Mouse (Mus musculus) kidney, postnatal 25 days (tissue): ENCODE data around the gene Notch1.

Experiments
- DNase-seq, 2 experiments: peaks; one replicate each; pipeline ENCODE4 v3.0.0; 2021; ENCODE audit warnings: mixed read lengths in 2 of 2

Notch1 gene

GRCm38 (mm10) chr2:26529881-26530280, 13.4 kb upstream of the Notch1 start:
- DNase-seq = peak in 1 of 2 experiments; percentile 9

GRCm38 (mm10) chr2:26529221-26529805, 12.8 kb upstream of the Notch1 start:
- DNase-seq = peak in 1 of 2 experiments; percentile 32

- DNase-seq = peak in 1 of 2 experiments; percentile 38
These were observed 10.2 kb upstream of the Notch1 start for GRCm38 (mm10) chr2:26526443-26527257.

GRCm38 (mm10) chr2:26525355-26526018, 9.0 kb upstream of the Notch1 start:
- DNase-seq = peak; percentile 68 to 84

GRCm38 (mm10) chr2:26522327-26522726, 5.9 kb upstream of the Notch1 start:
- DNase-seq = no peak

- DNase-seq = peak in 1 of 2 experiments; percentile 42
These were observed 3.3 kb upstream of the Notch1 start for GRCm38 (mm10) chr2:26519753-26520152.

- DNase-seq = peak in 1 of 2 experiments; percentile 27
These were observed 524 bp upstream of the Notch1 start for GRCm38 (mm10) chr2:26516987-26517386.

- peak in 1 of 2 experiments; percentile 34 for DNase-seq
These were observed 1.1 kb downstream of the Notch1 start for GRCm38 (mm10) chr2:26515335-26515734.

- peak in 1 of 2 experiments; percentile 27 for DNase-seq
These were observed 3.2 kb downstream of the Notch1 start for GRCm38 (mm10) chr2:26513105-26513745.

- DNase-seq = peak in 1 of 2 experiments; percentile 31
These were observed 7.8 kb downstream of the Notch1 start for GRCm38 (mm10) chr2:26508661-26509060.

- peak in 1 of 2 experiments; percentile 46 for DNase-seq
These were observed 8.5 kb downstream of the Notch1 start for GRCm38 (mm10) chr2:26507961-26508391.

GRCm38 (mm10) chr2:26507481-26507886, 9.0 kb downstream of the Notch1 start:
- peak; percentile 78 to 83 for DNase-seq

- peak in 1 of 2 experiments; percentile 37 for DNase-seq
These were observed 9.7 kb downstream of the Notch1 start for GRCm38 (mm10) chr2:26506746-26507280.

GRCm38 (mm10) chr2:26504772-26505480, 11.5 kb downstream of the Notch1 start:
- DNase-seq = peak in 1 of 2 experiments; percentile 21

- DNase-seq = peak; percentile 77 to 90
These were observed 12.5 kb downstream of the Notch1 start for GRCm38 (mm10) chr2:26503661-26504575.

- no peak for DNase-seq
These were observed 13.4 kb downstream of the Notch1 start for GRCm38 (mm10) chr2:26502863-26503631.

- DNase-seq = peak; percentile 59 to 74
These were observed 14.1 kb downstream of the Notch1 start for GRCm38 (mm10) chr2:26502299-26502862.

- DNase-seq = peak in 1 of 2 experiments; percentile 71
These were observed 14.8 kb downstream of the Notch1 start for GRCm38 (mm10) chr2:26501651-26502141.
